Mouse (Mus musculus): ENCODE results near the gene Ttll2.
"Not testable (repeated sequence)": the region's sequence is repeated elsewhere in the genome, so short reads cannot be mapped to it uniquely, and the experiment has no call there.

Ttll2 gene

GRCm38 (mm10) chr17:7352596-7352995 lies at the start of gene Ttll2:
Gene Ttll2, minus strand, starts transcription at chr17:7352696.
- DNase-seq (ENCODE audit: extremely low spot score, low read depth, low spot score), result not testable (repeated sequence)

DNA sequence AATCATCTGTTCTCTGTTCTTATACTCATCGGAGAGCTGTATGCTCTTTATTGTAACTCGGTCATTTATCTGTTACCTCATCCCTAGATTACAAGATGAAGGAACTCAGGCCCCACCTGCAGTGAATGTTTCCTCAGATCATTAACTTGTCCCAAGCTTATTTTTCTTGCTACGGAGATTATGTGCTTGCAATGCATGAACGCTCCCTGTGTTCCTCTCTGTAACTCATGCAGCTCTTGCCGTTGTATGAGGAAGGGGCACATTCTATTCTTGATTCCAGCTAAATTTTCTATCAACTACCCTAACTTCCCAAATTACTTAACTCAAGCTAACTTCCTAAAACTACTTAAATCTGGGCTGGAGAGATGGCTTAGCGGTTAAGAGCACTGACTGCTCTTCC lies 47.3 kb upstream of the Ttll2 start:
- not testable (repeated sequence) for DNase-seq (ENCODE audit: extremely low spot score, low read depth, low spot score)

DNA sequence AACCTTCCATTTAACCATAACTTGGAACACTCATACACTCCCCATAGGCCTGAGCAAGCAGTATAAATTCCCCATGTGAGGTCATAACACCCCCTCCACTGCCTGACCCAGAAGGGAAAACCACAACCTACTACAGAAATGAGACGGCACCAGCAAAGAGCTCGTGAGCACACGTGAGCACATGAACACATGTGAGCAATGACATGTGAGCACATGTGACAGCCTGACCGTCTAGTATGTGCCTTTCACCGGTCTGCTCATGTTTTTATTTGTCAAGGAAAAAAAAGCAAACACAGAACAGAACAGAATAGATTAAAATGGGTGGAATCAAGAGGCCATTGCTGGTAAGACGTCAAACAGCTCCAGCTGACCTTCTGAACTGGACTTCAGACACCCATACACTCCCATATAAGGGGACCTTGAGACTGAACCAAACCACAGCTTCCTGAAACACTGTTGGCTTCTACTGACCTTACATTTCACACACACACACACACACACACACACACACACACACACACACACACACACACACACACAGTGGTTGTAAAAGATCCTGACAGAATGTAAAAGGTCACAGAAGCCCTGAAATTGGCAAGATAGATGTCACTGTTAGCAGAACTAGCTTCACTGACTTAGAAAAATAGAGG lies 45.8 kb upstream of the Ttll2 start:
- DNase-seq (ENCODE audit: extremely low spot score, low read depth, low spot score), result not testable (repeated sequence)

- not testable (repeated sequence) for DNase-seq (ENCODE audit: extremely low spot score, low read depth, low spot score)
These were observed 44.6 kb upstream of the Ttll2 start for GRCm38 (mm10) chr17:7397079-7397478.

DNA sequence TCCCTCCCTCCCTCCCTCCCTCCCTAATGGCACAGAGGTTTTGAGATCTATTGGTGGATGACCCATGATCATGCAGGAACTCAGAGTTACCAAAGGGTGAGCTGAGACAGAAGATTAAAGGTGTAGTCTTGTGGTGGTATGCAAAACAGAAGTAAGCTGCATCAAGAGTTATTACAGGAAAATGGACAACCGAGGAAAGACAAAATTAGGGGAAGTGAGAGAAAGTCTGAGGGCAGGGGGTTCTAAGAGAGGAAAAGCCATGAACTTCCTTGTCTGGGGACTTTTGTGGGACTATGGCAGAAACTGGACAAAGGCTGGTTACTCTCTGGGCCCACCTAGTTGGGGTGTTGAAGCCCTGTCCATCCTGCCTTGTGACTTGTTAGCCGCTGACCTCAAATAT lies 43.8 kb upstream of the Ttll2 start:
- not testable (repeated sequence) for DNase-seq (ENCODE audit: extremely low spot score, low read depth, low spot score)

- DNase-seq (ENCODE audit: extremely low spot score, low read depth, low spot score), result not testable (repeated sequence)
These were observed 43.2 kb upstream of the Ttll2 start for GRCm38 (mm10) chr17:7395671-7396070.

- not testable (repeated sequence) for DNase-seq (ENCODE audit: extremely low spot score, low read depth, low spot score)
These were observed 42.6 kb upstream of the Ttll2 start for GRCm38 (mm10) chr17:7395116-7395515.

DNA sequence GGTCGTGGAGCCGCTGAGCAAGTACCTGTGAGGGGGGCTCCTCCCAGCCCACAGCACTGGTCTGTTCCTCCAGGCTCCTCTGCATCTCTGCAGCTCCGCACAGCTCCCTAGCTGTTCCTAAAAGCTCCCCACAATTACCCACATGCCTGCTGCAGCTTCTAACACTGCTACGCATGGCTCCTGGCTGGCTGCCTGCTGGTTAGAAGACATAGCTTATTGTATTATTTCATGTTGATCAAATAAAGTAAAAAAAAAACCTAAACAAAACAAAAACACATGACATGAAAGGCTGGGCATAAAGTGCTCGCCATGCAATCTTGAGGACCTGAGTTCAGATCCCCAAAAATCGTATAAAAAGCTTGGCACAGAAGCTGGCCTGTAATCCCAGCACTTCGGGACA lies 37.4 kb upstream of the Ttll2 start:
- DNase-seq (ENCODE audit: extremely low spot score, low read depth, low spot score), result not testable (repeated sequence)

GRCm38 (mm10) chr17:7388958-7389356 lies 36.5 kb upstream of the Ttll2 start:
- not testable (repeated sequence) for DNase-seq (ENCODE audit: extremely low spot score, low read depth, low spot score)

DNA sequence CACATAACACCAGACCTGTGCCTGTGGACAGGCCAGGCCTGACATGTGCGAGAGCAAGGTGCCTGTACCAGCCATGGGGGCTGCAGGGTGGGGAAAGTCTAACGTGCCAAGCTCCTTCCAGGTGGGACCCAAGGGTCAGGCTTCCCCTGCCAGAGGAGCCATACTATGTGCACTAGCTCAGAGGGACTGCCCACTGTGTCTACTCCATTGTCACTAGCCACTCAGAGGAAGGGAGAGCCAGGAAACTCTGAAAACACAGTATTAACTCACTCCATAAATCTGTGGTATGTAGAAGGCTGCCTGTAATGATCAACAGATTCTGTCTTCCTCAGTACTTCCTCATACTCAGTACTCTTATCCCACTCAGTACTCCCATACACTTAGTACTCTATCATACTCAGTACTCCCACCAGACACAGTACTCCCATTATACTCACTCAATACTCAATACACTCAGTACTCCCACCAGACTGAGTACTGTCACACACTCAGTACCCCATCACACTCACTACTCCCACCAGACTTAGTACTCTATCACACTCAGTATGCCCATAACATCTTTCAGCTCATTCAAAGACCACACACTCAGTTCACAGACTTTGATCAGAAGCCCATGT lies 36.0 kb upstream of the Ttll2 start:
- not testable (repeated sequence) for DNase-seq (ENCODE audit: extremely low spot score, low read depth, low spot score)

GRCm38 (mm10) chr17:7386016-7386415 lies 33.5 kb upstream of the Ttll2 start:
- DNase-seq (ENCODE audit: extremely low spot score, low read depth, low spot score), result not testable (repeated sequence)

GRCm38 (mm10) chr17:7385364-7385763 lies 32.9 kb upstream of the Ttll2 start, which contains the start of gene Unc93a2:
Gene Unc93a2, minus strand, starts transcription at chr17:7385464.
- not testable (repeated sequence) for DNase-seq (ENCODE audit: extremely low spot score, low read depth, low spot score)

DNA sequence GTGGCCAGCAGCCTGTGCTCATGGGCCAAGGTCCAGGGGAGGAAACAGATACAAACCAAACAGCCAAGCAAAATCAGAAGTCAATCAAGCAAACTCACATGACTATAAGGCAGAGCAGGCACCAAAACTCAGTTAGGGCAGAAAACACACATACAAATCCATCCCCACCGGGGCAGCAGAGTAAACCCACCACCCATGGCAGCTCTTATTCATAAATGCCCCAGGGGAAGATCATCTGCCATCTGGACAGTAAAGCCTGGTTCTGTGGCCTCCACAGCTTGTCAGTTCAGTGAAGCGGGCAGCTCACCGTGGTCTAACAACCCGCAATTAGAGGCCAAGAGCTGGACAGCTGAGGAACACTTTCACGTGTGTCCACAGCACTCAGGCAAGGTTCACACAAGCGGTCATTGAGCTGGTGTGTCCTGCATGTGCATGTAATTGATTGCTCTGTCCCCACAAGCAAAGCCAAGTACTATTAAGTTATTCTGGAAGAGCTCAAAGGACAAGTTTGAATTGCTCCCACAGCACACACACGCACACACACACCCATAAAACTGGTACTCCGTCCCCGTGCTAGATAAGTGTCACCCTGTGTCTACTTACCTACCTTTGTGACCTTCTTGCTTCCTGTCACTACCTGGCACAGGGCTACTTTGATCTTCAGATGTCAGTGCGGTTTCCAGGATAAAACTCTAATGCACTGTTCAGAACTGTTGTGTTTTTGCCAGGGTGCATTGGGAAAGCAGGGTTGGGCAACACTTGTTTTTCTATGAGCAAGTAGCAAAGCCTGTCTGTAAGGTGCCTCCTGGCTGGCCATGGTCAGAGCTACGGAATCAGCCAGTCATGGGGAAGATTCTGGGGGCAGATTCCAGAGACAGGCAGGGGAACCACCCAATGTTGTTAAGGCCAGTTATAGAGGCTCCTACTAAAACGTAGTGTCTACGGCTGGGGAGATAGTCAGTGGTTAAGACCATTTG lies 31.0 kb upstream of the Ttll2 start:
- DNase-seq (ENCODE audit: extremely low spot score, low read depth, low spot score), result not testable (repeated sequence)

DNA sequence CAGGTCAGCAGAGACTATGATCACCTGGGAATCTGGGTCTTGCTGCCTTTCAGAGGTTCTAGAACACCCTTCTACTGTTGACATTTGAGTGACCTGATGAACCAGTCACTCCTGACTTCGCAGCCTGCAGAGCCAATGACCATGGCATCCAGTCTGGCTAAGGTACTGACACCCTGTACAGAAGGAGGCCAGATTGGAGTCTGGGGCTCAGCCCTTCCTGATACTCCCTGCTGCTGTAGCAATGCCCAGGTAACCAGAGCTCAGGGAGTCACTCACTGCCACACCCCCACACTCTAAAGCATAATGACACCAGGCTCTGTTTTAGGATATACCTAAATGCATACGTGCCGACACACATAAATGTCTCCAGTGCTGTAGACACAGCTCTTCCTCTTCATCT lies 30.2 kb upstream of the Ttll2 start:
- DNase-seq (ENCODE audit: extremely low spot score, low read depth, low spot score), result not testable (repeated sequence)

- DNase-seq (ENCODE audit: extremely low spot score, low read depth, low spot score), result not testable (repeated sequence)
These were observed 25.4 kb upstream of the Ttll2 start for GRCm38 (mm10) chr17:7377907-7378306.

GRCm38 (mm10) chr17:7376951-7377700 lies 24.6 kb upstream of the Ttll2 start:
- DNase-seq (ENCODE audit: extremely low spot score, low read depth, low spot score), result not testable (repeated sequence)

DNA sequence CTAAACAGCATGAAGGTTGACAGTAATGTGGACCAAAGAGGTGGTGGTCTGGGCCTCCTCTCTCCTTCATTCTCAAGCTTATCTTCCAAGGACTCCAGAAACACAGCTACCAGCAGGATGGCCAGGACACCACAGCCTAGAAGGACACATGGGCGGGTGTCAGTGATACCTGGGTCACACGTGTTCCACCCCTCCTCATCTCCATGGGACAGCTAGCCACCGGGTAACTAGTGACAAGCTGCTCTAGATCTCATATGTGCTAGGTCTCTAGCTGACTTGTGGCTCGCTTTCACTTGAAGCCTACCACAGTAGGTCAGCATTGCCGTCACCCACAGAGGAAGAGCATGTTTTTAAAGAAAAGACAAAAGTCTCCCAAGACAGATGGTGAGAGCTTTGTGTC lies 19.4 kb upstream of the Ttll2 start, which contains the start of gene Gm49630:
Gene Gm49630 (minus strand): TSS at position 101 of the 400 bp plus-strand sequence.
- not testable (repeated sequence) for DNase-seq (ENCODE audit: extremely low spot score, low read depth, low spot score)

GRCm38 (mm10) chr17:7369401-7369800 lies 16.9 kb upstream of the Ttll2 start:
- not testable (repeated sequence) for DNase-seq (ENCODE audit: extremely low spot score, low read depth, low spot score)

DNA sequence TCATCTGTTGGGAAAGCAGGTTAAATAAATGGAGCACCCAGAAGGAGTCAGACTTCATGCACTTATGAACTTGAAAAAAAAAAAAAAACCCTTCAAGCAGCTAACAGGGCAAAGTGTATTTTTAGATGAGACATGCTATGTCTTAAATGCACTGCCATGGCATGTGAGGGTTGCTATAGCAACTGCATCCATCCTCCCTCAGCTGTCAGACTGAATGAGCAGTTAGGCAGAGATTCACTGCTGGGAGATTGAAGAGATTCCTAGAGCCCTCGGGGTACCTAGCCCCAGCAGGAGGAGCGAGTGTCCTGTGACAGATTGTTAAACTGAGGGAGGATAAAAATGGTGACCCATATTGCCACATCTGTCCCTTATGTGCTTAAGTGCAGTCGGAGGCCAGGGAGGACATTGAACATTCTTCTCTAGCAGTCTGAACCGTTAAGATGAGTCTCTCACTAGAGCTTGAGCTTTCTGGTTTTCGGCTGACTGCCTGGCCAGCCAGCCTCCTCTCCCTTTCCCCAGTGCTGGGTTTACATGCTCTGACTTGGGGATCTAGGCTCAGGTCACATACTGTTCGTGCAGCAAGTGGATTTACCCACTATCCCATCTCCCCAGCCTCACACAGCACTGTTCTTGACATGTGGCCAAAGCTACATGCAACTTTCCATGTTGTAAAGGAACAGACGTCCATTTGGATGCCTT lies 14.3 kb upstream of the Ttll2 start:
- DNase-seq (ENCODE audit: extremely low spot score, low read depth, low spot score), result not testable (repeated sequence)

- not testable (repeated sequence) for DNase-seq (ENCODE audit: extremely low spot score, low read depth, low spot score)
These were observed 13.8 kb upstream of the Ttll2 start for GRCm38 (mm10) chr17:7366265-7366664.

Measured in hindlimb bud, embryonic 11.5 days (tissue).